Mouse (Mus musculus) CH12.LX (cell line): ENCODE measurements around the gene Irf6. TPM values are rescaled to one million over a fixed set of nuclear protein-coding genes. Genes with fewer than 3 reads are reported as not detected.

Experiments
- DNase-seq: peaks from one replicate; pipeline ENCODE4 v3.0.0-alpha.2; 2013; ENCODE audit errors: extremely low read depth
- H3K27ac ChIP-seq: 2 replicates; pipeline ENCODE4 v1.5.1; 2012; ENCODE audit warnings: low read depth, mild to moderate bottlenecking, control low read depth, moderate library complexity; ENCODE audit not compliant: insufficient read depth
- H3K27me3 ChIP-seq: replicated peaks from 2 replicates; pipeline ENCODE3; 2012; ENCODE audit warnings: inconsistent platforms
- H3K36me3 ChIP-seq, 2 experiments: replicated peaks in 1 of 2; 2 replicates each; pipeline versions ENCODE3 to v1.6.1; 2012; ENCODE audit warnings: inconsistent platforms in 1 of 2, low read length in 1 of 2, mild to moderate bottlenecking in 1 of 2, mixed read lengths in 1 of 2, moderate library complexity in 1 of 2; ENCODE audit not compliant: control insufficient read depth in 1 of 2, insufficient read depth in 1 of 2
- H3K4me1 ChIP-seq, 2 experiments: 2 replicates each; pipeline ENCODE4 v1.6.1; 2012; ENCODE audit warnings: inconsistent platforms in 1 of 2, moderate library complexity in 1 of 2; ENCODE audit not compliant: insufficient read depth in 2 of 2, control insufficient read depth in 1 of 2
- H3K4me2 ChIP-seq: 2 replicates; pipeline ENCODE4 v1.6.1; 2012; ENCODE audit warnings: low read depth, mild to moderate bottlenecking, control low read depth; ENCODE audit not compliant: poor library complexity, insufficient read depth, severe bottlenecking
- H3K4me3 ChIP-seq, 3 experiments: fragments of 150-350 bp in 1 of 3; sonication (generic) in 1 of 3; replicated peaks in 1 of 3; 2 replicates each; pipeline versions ENCODE3 to v1.5.1; 2011 to 2012; ENCODE audit warnings: low read depth in 2 of 3, low read length in 2 of 3, mild to moderate bottlenecking in 2 of 3, moderate library complexity in 2 of 3, control low read depth in 1 of 3, improper control_type of control experiment in 1 of 3, inconsistent platforms in 1 of 3, mixed read lengths in 1 of 3; ENCODE audit not compliant: poor library complexity in 1 of 3
- H3K79me2 ChIP-seq: replicated peaks from 2 replicates; pipeline ENCODE4 v1.6.1; 2012; ENCODE audit warnings: mild to moderate bottlenecking, moderate library complexity; ENCODE audit not compliant: control insufficient read depth, poor library complexity, insufficient read depth, severe bottlenecking; ENCODE audit errors: extremely low read depth
- H3K9ac ChIP-seq: 2 replicates; pipeline ENCODE4 v1.6.1; 2012; ENCODE audit warnings: low read depth, mild to moderate bottlenecking, control low read depth, moderate library complexity; ENCODE audit not compliant: insufficient read depth
- H3K9me3 ChIP-seq: replicated peaks from 2 replicates; pipeline ENCODE3; 2012; ENCODE audit warnings: low read length, inconsistent platforms, mixed read lengths
- CHD2 ChIP-seq: IDR thresholded peaks from 2 replicates; pipeline ENCODE4 v1.6.1; 2011; ENCODE audit warnings: low read length, improper control_type of control experiment
- CTCF ChIP-seq, 2 experiments: IDR thresholded peaks in 1 of 2; conservative IDR thresholded peaks in 1 of 2; 2 replicates each; pipeline ENCODE4 v1.5.1; 2011 to 2012; ENCODE audit warnings: low read depth in 2 of 2, low read length in 2 of 2, improper control_type of control experiment in 1 of 2, inconsistent platforms in 1 of 2, mild to moderate bottlenecking in 1 of 2, moderate library complexity in 1 of 2
- ELF1 ChIP-seq: IDR thresholded peaks from 2 replicates; pipeline ENCODE4 v1.6.1; 2014; ENCODE audit warnings: low read depth, mild to moderate bottlenecking, inconsistent platforms, low read length, improper control_type of control experiment
- GABPA ChIP-seq: IDR thresholded peaks from 2 replicates; pipeline ENCODE4 v1.6.1; 2012; ENCODE audit warnings: low read depth, low read length, improper control_type of control experiment, inconsistent platforms; ENCODE audit not compliant: insufficient replicate concordance
- HCFC1 ChIP-seq: IDR thresholded peaks from 2 replicates; pipeline ENCODE4 v1.6.1; 2012; ENCODE audit warnings: low read depth, mild to moderate bottlenecking, inconsistent platforms, low read length, improper control_type of control experiment
- JUND ChIP-seq: conservative IDR thresholded peaks from 2 replicates; pipeline ENCODE4 v1.6.1; 2011; ENCODE audit warnings: low read depth, low read length, improper control_type of control experiment
- MAFK ChIP-seq: IDR thresholded peaks from 2 replicates; pipeline ENCODE4 v1.6.1; 2011; ENCODE audit warnings: low read length, improper control_type of control experiment; ENCODE audit not compliant: insufficient replicate concordance
- MAX ChIP-seq: IDR thresholded peaks from 2 replicates; pipeline ENCODE4 v1.6.1; 2011; ENCODE audit warnings: low read length, improper control_type of control experiment
- MXI1 ChIP-seq: IDR thresholded peaks from 2 replicates; pipeline ENCODE4 v1.6.1; 2011; ENCODE audit warnings: mild to moderate bottlenecking, low read depth, low read length, improper control_type of control experiment
- NELFE ChIP-seq: IDR thresholded peaks from 2 replicates; pipeline ENCODE4 v1.6.1; 2011; ENCODE audit warnings: low read depth, low read length, improper control_type of control experiment
- NRF1 ChIP-seq: IDR thresholded peaks from 2 replicates; pipeline ENCODE4 v1.6.1; 2014; ENCODE audit warnings: low read depth, mild to moderate bottlenecking, inconsistent platforms, low read length, improper control_type of control experiment, moderate library complexity
- PAX5 ChIP-seq: IDR thresholded peaks from 2 replicates; pipeline ENCODE4 v1.6.1; 2012; ENCODE audit warnings: low read length, inconsistent platforms, mixed read lengths
- POLR2A ChIP-seq: IDR thresholded peaks from 2 replicates; pipeline ENCODE4 v1.6.1; 2011; ENCODE audit warnings: low read depth, mild to moderate bottlenecking, improper control_type of control experiment, low read length
- SIN3A ChIP-seq: IDR thresholded peaks from 2 replicates; pipeline ENCODE4 v1.6.1; 2012; ENCODE audit warnings: low read length, improper control_type of control experiment, inconsistent platforms
- SMC3 ChIP-seq: IDR thresholded peaks from 2 replicates; pipeline ENCODE4 v1.6.1; 2011; ENCODE audit warnings: low read depth, low read length, improper control_type of control experiment
- TBP ChIP-seq: conservative IDR thresholded peaks from 2 replicates; pipeline ENCODE4 v1.6.1; 2011; ENCODE audit warnings: low read depth, low read length, improper control_type of control experiment
- UBTF ChIP-seq: IDR thresholded peaks from 2 replicates; pipeline ENCODE4 v1.6.1; 2012; ENCODE audit warnings: low read depth, mild to moderate bottlenecking, inconsistent platforms, low read length, improper control_type of control experiment, moderate library complexity
- ZC3H11A ChIP-seq: IDR thresholded peaks from 2 replicates; pipeline ENCODE4 v1.6.1; 2012; ENCODE audit warnings: low read depth, mild to moderate bottlenecking, inconsistent platforms, low read length, improper control_type of control experiment
- ZKSCAN1 ChIP-seq: IDR thresholded peaks from 2 replicates; pipeline ENCODE4 v1.6.1; 2012; ENCODE audit warnings: low read depth, inconsistent platforms, low read length, improper control_type of control experiment, borderline replicate concordance
- ZMIZ1 ChIP-seq: IDR thresholded peaks from 2 replicates; pipeline ENCODE4 v1.6.1; 2012; ENCODE audit warnings: low read depth, mild to moderate bottlenecking, inconsistent platforms, low read length, improper control_type of control experiment
- dilution Hi-C: fragments of 300-500 bp; cut with MboI; formaldehyde crosslinking; loops from 2 replicates; pipeline ENCODE4 v1.14.3; 2020; ENCODE audit warnings: low sequenced_read_pairs; ENCODE audit not compliant: extremely low pct_unique_long_range_greater_than_20kb, extremely low pct_ligation_motif_present
- in situ Hi-C: fragments of 300-500 bp; cut with MboI; formaldehyde crosslinking; loops from 3 replicates; pipeline ENCODE4 v1.14.3; 2019; ENCODE audit warnings: low sequenced_read_pairs, low pct_ligation_motif_present, low pct_unique_long_range_greater_than_20kb, mixed read lengths
- polyA plus RNA-seq: library from polyadenylated mRNA; unstranded; fragments of >175 nt; gene quantifications from 2 replicates; pipeline ENCODE4 v1.2.1, GENCODE M21; 2012; ENCODE audit warnings: low read depth; ENCODE audit not compliant: insufficient read length
- total RNA-seq, 2 experiments: library from RNA; depleted of rRNA; stranded (reverse); fragments of 300-350 nt in 1 of 2; fragments of >200 nt in 1 of 2; gene quantifications; 2 replicates each; pipeline ENCODE4 v1.2.3; 2012 to 2014

The Irf6 gene
- total and polyA plus RNA-seq, 3 experiments, result 0.31 to 13.0 (median 0.43) TPM

GRCm38 (mm10) chr1:193138087-193138486 lies 14.8 kb upstream of the Irf6 start:
- no peak overlapping the region for H3K4me2 ChIP-seq
- in situ Hi-C loops (no loop called here), dilution Hi-C loops (no loop called here)
- TF ChIP-seq ZC3H11A (no peak), UBTF (no peak), TBP (no peak), CTCF (conservative IDR thresholded peaks at IDR 0.05 in 1 of 2, IDR thresholded peaks at IDR 0.05 in 1 of 2; ENCODE audit: low read depth in 2 of 2, low read length in 2 of 2) (no peak), NELFE (no peak), ZKSCAN1 (no peak), NRF1 (no peak), ELF1 (no peak), ZMIZ1 (no peak), POLR2A (no peak), MAX (no peak), SMC3 (no peak), PAX5 (no peak), CHD2 (no peak), GABPA (no peak), HCFC1 (no peak), JUND (no peak), SIN3A (no peak)
- H3K9me3 ChIP-seq, result no peaks in the 10 kb centered on the region
- no peak overlapping the region for H3K9ac ChIP-seq
- peaks cover 33 to 41% of the 10 kb centered on the region in 2 experiments for H3K4me1 ChIP-seq
- no peaks in the 10 kb centered on the region for H3K27me3 ChIP-seq
- H3K79me2 ChIP-seq, result no peaks in the 10 kb centered on the region
- no peak overlapping the region for H3K4me3 ChIP-seq
- no peak for DNase-seq
- no peak overlapping the region for H3K27ac ChIP-seq
- no peaks in the 10 kb centered on the region for H3K36me3 ChIP-seq

DNA sequence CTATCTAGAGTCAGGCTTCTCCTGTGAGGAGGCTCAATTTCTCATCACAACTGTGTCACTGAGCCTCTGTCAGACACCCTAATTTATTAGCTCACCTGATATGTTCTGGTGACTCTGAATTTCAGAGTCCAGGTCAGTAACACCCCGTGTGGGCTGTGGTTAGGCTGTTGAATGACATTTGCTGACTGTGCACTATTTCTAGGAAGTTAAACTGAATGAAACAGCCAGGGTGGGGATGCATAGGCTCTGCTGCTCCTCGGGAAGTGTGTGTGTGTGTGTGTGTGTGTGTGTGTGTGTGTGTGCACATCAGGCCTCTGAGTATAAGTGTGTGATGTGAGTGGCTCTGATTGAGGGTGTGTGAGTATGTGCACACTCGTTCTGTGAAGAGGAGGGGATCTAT lies 14.2 kb upstream of the Irf6 start:
- no peaks in the 10 kb centered on the region for H3K79me2 ChIP-seq
- no peaks in the 10 kb centered on the region for H3K36me3 ChIP-seq
- no peaks in the 10 kb centered on the region for H3K27me3 ChIP-seq
- H3K9me3 ChIP-seq, result no peaks in the 10 kb centered on the region
- dilution Hi-C loops, result no loop called here
- no peak overlapping the region for H3K4me3 ChIP-seq
- in situ Hi-C loops, result no loop called here
- DNase-seq, result no peak
- TF ChIP-seq MAFK, result peak; percentile 96
- TF ChIP-seq MXI1, result no peak
- no peak overlapping the region for H3K4me2 ChIP-seq
- no peak overlapping the region for H3K9ac ChIP-seq
- H3K4me1 ChIP-seq, result peaks cover 33 to 41% of the 10 kb centered on the region in 2 experiments
- no peak overlapping the region for H3K27ac ChIP-seq
